Mouse (Mus musculus) gastrocnemius, adult 8-10 months (tissue): ENCODE data around the gene Ncbp1. TPM values are rescaled to one million over a fixed set of nuclear protein-coding genes. Genes with fewer than 3 reads are reported as not detected.

Source experiments
- DNase-seq, 2 experiments: peaks; one replicate each; pipeline ENCODE4 v3.0.0; 2022; ENCODE audit warnings: low spot score in 2 of 2
- total RNA-seq, 4 experiments: library from RNA; stranded (reverse); gene quantifications; 2 replicates each; pipeline ENCODE4 v1.2.4; 2022

Ncbp1 gene
- total RNA-seq = 10 to 100 TPM; 11.7 to 16.9 (median 13.2) TPM

DNA sequence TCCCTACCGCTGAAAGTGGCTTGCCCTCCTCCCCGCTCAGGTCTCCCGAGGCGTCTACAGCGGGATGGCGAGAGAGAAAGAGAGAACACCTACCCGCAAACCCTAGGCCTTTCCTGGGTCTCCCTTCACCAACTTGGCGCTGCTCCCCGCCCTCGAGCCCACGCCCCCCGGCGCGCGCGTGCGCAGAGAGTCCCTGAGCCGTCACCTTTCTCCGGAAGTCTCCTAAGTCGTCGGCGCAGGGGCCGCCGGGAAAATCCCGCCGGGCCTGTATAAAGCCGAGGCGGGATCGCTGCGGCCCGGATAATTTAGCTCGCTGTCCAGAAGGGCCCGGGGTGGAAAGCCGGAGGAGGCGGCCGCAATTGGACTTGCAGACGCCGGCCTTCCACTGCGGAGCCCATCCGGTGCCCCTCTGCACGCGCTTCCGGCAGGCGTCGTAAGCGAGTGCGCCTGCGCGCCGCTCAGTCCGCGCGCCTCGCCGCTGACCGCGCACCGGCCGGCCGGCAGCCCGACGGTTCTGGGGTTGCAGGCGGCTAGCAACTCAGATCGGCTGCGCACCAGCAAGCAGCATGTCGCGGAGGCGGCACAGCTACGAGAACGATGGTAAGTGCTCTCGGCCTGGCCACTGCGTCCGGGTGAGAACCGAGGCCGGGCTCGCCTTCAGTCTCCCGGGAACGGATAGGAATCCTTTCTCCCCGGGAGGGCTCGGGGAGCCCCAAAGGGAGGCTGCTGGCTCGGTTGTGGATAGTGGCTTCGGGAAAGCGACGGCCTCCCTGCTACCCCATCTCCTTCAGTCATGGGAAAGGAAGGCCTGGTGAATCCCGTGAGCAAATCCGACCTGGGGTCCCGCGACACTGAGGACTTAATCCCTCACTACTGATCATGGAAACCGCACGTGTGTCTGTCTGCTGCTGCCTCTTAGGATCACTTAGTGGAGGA is at the start of gene Ncbp1, which contains the start of gene Tstd2:
Ncbp1 (plus strand) TSS at position 327 of the 936 bp plus-strand sequence.
Tstd2 (minus strand) TSS at position 408 of the 936 bp plus-strand sequence.
- DNase-seq = peak; percentile 85 to 87

- no peak for DNase-seq
Observed at GRCm38 (mm10) chr4:46089524-46090125, 48.8 kb upstream of the Ncbp1 start.

DNA sequence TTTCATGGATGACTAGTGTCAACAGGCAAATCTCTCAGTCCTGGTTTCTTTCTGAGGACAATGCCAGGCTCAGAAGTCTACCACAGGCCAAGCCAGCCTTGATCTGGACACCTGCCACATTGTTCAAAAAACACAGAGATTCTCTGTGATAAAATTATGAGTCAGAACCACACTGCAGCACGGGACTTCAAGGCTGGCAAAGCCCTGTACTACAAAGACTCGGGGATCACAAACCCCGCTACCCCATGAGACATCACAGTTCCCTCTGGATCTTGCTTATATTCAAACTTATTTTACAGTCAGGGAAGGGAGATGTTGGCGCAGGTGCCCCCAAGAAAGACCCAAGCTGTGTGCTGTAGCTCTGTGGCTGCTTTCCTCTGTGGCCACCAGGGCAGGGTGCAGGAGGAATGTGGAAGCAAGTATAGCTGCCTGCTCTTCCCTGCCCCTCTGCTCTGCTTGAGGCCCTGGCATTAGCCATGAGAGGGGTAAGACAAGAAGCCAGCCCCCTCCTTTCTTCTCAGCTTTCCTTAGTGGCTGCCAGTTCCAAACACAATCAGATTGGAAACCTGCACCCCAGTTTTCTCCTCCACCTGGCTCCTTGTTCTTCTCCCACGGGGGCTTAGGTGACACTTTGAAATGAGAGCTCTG is 45.9 kb upstream of the Ncbp1 start:
- DNase-seq = no peak

GRCm38 (mm10) chr4:46094916-46095825 is 43.2 kb upstream of the Ncbp1 start:
- no peak for DNase-seq

DNA sequence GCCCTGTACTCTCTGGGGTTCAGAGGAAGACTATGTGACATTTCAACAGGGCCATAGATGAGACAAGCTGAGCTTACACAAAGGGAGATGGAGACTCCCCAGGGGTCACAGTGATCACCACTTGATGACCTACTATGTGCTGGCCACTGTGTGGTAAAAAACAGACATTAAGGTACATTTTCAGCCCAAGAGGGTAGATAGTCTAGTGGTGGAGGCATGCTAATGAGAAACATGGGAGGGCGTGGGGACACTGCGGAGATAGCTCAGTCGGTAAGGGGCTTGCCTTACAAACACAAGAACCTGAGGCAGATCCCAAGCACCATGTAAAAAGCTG is 42.6 kb upstream of the Ncbp1 start:
- no peak for DNase-seq

DNA sequence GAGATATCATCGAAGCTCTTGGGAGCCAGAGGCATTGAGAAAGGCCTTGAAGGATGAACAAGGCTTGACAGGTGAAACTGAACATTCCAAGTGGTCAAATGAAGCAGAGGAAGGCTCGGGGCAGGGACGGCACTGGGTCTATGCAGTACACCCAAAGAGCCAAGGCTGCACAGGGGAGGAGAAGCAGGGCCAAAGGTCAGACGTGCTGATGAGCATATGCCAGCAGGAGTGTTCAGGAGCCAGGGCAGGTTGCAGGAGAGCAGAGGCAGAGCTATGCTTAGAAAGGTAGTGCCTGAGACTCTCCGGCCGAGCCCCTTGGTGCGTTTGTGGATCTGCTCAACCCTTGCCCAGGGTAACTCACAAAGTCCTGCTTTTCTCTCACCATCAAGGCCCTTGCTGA is 41.9 kb upstream of the Ncbp1 start:
- no peak for DNase-seq

- no peak for DNase-seq
Observed at GRCm38 (mm10) chr4:46097591-46097990, 40.8 kb upstream of the Ncbp1 start.

DNA sequence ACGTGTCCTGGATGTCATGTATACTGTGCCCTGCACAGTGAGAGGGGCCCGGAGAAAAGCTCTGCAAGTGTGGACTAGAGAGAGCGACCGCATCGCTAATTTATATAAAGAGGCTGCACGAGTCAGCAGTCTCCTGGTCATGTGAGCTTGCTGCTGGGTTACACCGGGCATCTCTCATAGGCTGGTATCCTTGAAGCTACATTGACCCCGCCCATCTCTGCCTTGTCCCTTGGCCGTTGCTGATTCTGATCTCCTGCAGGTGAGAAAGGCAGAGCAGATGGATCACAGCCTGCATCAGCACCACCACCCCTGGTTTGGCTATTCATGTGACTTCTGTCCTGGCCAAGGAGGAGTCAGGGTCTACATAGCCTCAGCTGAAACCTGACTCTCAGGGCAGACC is 39.3 kb upstream of the Ncbp1 start:
- no peak for DNase-seq

DNA sequence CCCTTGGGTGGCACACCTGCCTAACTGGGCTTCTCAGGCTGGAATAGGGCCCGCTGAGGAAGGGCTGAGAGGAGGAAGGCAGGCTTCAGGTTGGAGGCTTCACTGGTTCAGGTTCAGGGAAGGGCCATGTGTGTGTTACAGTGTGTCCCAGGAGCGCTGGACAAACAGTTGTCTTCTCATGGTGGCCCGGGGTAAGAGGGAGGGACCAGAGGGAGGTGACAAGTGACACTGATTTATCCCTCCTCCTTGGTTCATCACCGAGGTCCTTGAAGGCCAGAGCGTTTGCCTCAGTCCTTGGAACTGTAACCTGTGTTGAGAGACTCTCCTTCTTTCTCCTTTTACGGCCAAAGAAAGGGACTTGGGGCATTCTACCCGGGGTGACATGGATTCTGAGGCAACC is 37.9 kb upstream of the Ncbp1 start:
- no peak for DNase-seq

DNA sequence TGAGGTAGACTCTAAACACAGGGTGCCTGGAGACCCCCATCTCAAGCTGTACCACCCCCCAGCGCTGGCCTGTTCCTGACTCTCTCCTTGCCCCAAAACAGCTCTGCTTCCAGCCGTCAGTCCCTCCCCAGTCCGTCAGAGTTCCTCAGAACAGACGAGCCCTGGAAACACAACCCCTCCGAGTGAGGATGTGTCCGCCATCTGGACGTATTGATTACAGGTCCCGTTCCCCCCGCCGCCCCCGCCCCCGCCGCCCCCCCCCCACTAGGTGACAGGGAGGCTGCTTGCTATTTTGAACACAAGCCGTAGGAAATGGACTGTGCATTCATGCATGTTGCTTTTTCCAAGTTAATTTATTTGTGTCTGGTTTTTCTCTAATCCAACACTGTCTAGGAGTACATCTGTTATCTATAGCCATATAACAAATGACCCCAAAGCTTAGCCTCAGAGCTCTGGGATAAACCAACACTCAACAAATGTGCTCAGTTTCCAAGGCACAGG is 37.2 kb upstream of the Ncbp1 start:
- no peak for DNase-seq

DNA sequence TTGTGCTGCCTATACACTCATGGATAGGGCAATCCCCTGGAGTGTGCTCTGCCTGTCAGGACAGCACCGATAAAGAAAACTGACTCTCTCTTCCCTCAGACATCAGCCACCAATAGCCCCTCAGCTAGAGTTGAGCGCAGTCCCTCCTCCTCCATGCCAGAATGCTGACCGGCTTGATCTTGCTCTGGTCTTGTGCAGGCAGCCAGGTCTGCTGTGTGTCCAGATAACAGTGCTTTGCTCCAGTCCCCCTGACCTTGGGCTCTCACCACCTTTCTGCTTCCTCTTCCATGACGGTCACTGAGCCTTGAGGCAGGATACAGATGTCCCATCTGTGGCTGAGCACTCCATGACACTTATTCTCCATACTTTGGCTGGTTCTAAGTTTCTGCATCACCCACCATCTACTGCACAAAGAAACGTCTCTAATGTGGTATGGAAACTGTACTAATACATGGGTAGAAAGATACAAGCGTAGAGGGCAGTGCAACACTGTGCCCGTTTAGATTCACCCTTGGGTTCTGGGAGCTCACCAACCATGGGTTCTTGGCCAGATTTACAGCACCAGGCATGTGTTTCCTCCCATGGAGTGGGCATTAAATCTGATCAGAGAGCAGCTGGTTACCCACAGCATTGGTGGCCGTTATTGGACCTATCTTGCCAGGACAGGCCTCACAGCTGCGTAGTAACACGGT is 36.2 kb upstream of the Ncbp1 start:
- no peak for DNase-seq

GRCm38 (mm10) chr4:46110084-46110483 is 28.3 kb upstream of the Ncbp1 start:
- DNase-seq = no peak

GRCm38 (mm10) chr4:46111361-46111760 is 27.1 kb upstream of the Ncbp1 start:
- no peak for DNase-seq

- DNase-seq = no peak
Observed at GRCm38 (mm10) chr4:46115308-46115707, 23.1 kb upstream of the Ncbp1 start.

- DNase-seq = no peak
Observed at GRCm38 (mm10) chr4:46116544-46117175, 21.8 kb upstream of the Ncbp1 start.

DNA sequence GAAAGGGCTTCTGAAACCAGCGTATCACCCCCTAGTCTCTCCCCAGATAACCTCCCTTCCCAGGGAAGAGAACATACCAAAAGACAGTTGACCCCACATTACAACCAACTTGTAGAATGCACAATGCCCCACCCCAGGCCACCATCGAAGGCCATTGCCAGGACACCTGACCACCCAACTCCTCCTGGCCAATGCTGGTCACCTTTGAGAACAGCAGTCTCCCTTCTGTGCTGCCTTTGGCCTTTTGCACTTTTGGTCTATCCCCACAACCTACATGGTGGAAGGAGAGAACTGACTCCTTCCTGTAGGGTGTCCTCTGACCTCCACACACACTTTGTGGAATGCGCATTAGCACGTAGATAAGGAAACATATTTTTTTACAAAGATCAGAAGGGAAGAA is 20.9 kb upstream of the Ncbp1 start:
- DNase-seq = no peak

DNA sequence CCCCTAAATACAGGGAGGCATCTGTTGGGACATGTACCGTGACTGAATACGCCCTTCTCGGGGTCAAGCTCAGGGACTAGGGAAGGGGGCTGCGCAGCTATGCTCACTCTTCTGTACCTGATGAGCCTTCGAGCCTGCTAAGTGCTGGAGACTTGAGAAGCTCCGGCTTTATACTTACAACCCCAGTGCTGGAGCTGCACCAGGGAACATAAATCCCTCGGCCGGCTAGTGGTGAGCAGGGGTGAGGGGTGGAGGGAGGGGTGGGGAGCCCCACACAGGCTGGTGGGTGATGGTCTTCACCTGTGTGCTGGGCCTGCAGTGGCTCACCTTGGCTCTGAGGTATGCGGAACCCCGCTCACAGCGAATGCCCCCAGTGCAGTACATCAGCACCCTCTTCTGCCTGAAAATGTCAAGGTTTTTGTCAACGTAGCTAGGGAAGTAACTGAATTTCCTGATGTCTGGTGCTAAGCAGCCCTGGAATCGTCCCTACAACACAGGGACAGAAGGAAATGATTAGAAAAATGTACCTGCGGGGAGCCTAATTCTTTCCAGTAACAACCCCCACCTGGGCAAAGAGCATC is 18.8 kb upstream of the Ncbp1 start:
- DNase-seq = no peak

GRCm38 (mm10) chr4:46120767-46121166 is 17.6 kb upstream of the Ncbp1 start:
- DNase-seq = no peak

DNA sequence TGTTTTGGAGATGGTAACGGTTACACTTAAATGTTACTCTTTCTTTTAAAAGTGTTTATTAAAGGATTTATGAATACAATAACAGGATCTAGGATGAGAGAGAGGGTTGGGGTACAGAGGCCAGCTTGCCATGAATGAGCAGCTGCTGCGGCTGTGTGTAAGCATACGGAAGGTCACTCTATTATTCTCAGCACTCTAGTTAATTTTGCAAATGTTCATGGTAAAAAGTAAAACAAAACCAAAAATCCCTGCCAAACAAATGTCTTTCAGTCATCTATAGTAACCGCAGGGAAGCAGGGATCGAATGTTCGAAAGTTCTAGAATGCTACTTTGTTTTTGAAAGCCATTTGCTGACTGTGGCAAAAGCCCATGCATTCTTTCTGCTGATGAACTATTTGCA is 15.1 kb upstream of the Ncbp1 start:
- DNase-seq = no peak

DNA sequence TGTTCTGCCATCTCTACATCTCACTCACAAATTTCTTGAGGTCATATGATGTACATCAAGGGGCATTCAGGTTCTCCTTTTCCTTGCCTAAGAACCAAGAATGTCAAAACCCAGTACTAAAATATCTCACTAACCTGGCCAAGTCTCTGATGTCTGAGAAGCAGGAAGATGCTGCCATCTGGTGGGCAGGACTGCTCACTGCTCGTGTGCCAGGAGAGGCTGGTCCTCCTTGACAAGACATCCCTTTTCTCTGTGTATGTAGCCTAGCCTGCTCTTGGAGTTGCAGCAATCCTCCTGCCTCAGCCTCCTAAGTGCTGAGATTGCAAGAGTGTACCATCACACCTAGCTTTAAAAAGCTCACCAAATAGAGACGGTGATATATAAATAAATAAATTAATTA is 11.9 kb upstream of the Ncbp1 start:
- DNase-seq = peak; percentile 50 to 52
